Mouse (Mus musculus) myocyte (in vitro differentiated cells): ENCODE measurements around the gene Zc3h7b. TPM values are rescaled to one million over a fixed set of nuclear protein-coding genes. Genes with fewer than 3 reads are reported as not detected.
"Not testable (repeated sequence)": the region's sequence is repeated elsewhere in the genome, so short reads cannot be mapped to it uniquely, and the experiment has no call there.

ENCODE experiments used
- H3K27me3 ChIP-seq: one replicate; pipeline ENCODE4 v1.6.1; 2011; ENCODE audit not compliant: control insufficient read depth, insufficient read depth, insufficient read length
- H3K36me3 ChIP-seq: one replicate; pipeline ENCODE4 v1.6.1; 2011; ENCODE audit not compliant: control insufficient read depth, insufficient read depth
- H3K4me2 ChIP-seq: one replicate; pipeline ENCODE4 v1.6.1; 2011; ENCODE audit warnings: low read depth, control low read depth
- H3K4me3 ChIP-seq: one replicate; pipeline ENCODE4 v1.5.1; 2011; ENCODE audit warnings: mild to moderate bottlenecking, control low read depth, moderate library complexity
- H3K79me2 ChIP-seq: one replicate; pipeline ENCODE4 v1.6.1; 2011; ENCODE audit not compliant: control insufficient read depth, insufficient read depth
- H3ac ChIP-seq: one replicate; pipeline ENCODE4 v1.6.1; 2011; ENCODE audit not compliant: control insufficient read depth, insufficient read length
- CEBPB ChIP-seq: IDR thresholded peaks from 2 replicates; pipeline ENCODE4 v1.6.1; 2011; ENCODE audit warnings: mild to moderate bottlenecking, moderate library complexity; ENCODE audit not compliant: poor library complexity, insufficient read depth, severe bottlenecking
- E2F4 ChIP-seq: IDR thresholded peaks from one replicate; pipeline ENCODE4 v1.6.1; 2011; ENCODE audit warnings: mild to moderate bottlenecking, control low read depth, moderate library complexity; ENCODE audit not compliant: insufficient read depth
- MAX ChIP-seq: IDR thresholded peaks from one replicate; pipeline ENCODE4 v1.6.1; 2011; ENCODE audit warnings: low read depth, mild to moderate bottlenecking, control low read depth
- MYOD1 ChIP-seq, 3 experiments: IDR thresholded peaks; one replicate each; pipeline ENCODE4 v1.6.1; 2011; ENCODE audit warnings: control low read depth in 2 of 3, low read depth in 2 of 3, mild to moderate bottlenecking in 2 of 3, moderate library complexity in 1 of 3; ENCODE audit not compliant: insufficient read length in 2 of 3, control insufficient read depth in 1 of 3
- MYOG ChIP-seq, 3 experiments: IDR thresholded peaks; one replicate each; pipeline ENCODE4 v1.6.1; 2011; ENCODE audit warnings: control low read depth in 2 of 3, low read depth in 2 of 3, mild to moderate bottlenecking in 2 of 3; ENCODE audit not compliant: insufficient read length in 2 of 3, control insufficient read depth in 1 of 3, insufficient read depth in 1 of 3
- POLR2A ChIP-seq: IDR thresholded peaks from one replicate; pipeline ENCODE4 v1.6.1; 2011; ENCODE audit warnings: low read depth, mild to moderate bottlenecking, control low read depth, moderate library complexity; ENCODE audit not compliant: insufficient read length
- POLR2AphosphoS2 ChIP-seq: IDR thresholded peaks from one replicate; pipeline ENCODE4 v1.6.1; 2011; ENCODE audit warnings: low read depth, control low read depth; ENCODE audit not compliant: insufficient read length
- REST ChIP-seq: IDR thresholded peaks from one replicate; pipeline ENCODE4 v1.6.1; 2011; ENCODE audit warnings: mild to moderate bottlenecking, control low read depth, moderate library complexity; ENCODE audit not compliant: insufficient read depth, insufficient read length
- SRF ChIP-seq: IDR thresholded peaks from one replicate; pipeline ENCODE4 v1.6.1; 2011; ENCODE audit warnings: low read depth; ENCODE audit not compliant: control insufficient read depth, insufficient read length
- TCF12 ChIP-seq: IDR thresholded peaks from one replicate; pipeline ENCODE4 v1.6.1; 2011; ENCODE audit warnings: mild to moderate bottlenecking, control low read depth; ENCODE audit not compliant: poor library complexity, insufficient read depth, severe bottlenecking
- TCF3 ChIP-seq: IDR thresholded peaks from one replicate; pipeline ENCODE4 v1.6.1; 2011; ENCODE audit warnings: low read depth, control low read depth; ENCODE audit not compliant: insufficient read length
- USF1 ChIP-seq: IDR thresholded peaks from one replicate; pipeline ENCODE4 v1.6.1; 2011; ENCODE audit warnings: low read depth, mild to moderate bottlenecking, control low read depth, moderate library complexity
- polyA plus RNA-seq: library from polyadenylated mRNA; unstranded; fragments of >200 nt; fragmentation: generic; extraction: Trizol; gene quantifications from one replicate; pipeline ENCODE4 v1.2.1, GENCODE M21; 2012; ENCODE audit warnings: missing spikeins

Gene Zc3h7b
- polyA plus RNA-seq, 1 experiment = 45.9 TPM

GRCm38 (mm10) chr15:81700601-81701000, 44.3 kb upstream of the Zc3h7b start:
- no peak overlapping the region for H3ac ChIP-seq

GRCm38 (mm10) chr15:81701350-81701749, 43.5 kb upstream of the Zc3h7b start:
- not testable (repeated sequence) for H3K79me2 ChIP-seq, H3ac ChIP-seq, H3K4me3 ChIP-seq, H3K27me3 ChIP-seq, H3K4me2 ChIP-seq
- peaks cover 31% of the 10 kb centered on the region for H3K36me3 ChIP-seq

More at GRCm38 (mm10) chr15:81700601-81701000, 44.3 kb upstream of the Zc3h7b start:
- H3K27me3 ChIP-seq = no peaks in the 10 kb centered on the region
- TF ChIP-seq MYOD1 (IDR thresholded peaks at IDR 0.05; ENCODE audit: control insufficient read depth in 1 of 3, insufficient read length in 2 of 3, low read depth in 2 of 3) (no peak), MAX (no peak), TCF3 (no peak), E2F4 (no peak), REST (no peak), SRF (no peak), POLR2A (no peak), MYOG (IDR thresholded peaks at IDR 0.05; ENCODE audit: control insufficient read depth in 1 of 3, insufficient read depth in 1 of 3, insufficient read length in 2 of 3, low read depth in 2 of 3) (no peak), TCF12 (no peak), POLR2AphosphoS2 (no peak), CEBPB (no peak), USF1 (no peak)
- H3K79me2 ChIP-seq = no peaks in the 10 kb centered on the region
- no peak overlapping the region for H3K4me3 ChIP-seq
- H3K36me3 ChIP-seq = peaks cover 23% of the 10 kb centered on the region
- no peak overlapping the region for H3K4me2 ChIP-seq

DNA sequence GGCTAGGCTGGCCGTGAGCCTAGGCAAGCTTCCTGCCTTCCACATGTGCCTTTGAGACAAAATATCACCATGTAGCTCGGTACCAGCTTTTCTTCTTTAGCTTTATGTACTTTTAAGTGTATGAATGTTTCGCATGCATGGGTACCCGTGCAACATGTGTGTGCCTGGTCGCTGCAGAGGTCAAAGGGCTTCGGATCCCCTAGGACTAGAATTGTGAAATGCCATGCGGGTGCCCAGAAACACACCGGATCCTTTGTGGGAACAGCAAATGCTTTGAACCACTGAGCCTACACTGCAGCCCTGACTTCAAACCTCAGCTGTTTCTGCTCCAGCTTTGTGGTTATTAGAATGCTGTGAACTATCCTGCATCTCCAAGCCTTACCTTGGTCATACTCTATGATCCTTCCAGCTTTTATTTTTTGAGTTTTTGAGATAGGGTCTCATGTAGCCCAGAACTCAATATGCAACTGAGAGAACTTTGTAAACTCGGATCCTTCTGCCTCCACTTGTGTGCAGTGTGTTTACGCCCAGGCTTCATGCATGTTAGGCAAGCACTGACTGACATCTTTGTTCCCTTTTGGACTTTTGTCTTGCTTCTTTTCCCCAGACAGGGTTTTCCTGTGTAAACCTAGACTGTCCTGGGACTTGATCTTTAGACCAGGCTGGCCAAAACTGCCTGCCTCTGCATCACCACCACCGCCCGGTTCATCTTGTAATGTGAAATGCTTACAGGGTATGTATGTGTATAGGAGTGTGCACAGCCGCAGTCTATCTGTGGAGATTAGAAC, 42.4 kb upstream of the Zc3h7b start:
- Histone ChIP-seq H3K36me3 (peaks cover 39% of the 10 kb centered on the region), H3K4me3 (no peak overlapping the region), H3ac (no peak overlapping the region), H3K27me3 (no peaks in the 10 kb centered on the region), H3K79me2 (no peaks in the 10 kb centered on the region), H3K4me2 (no peak overlapping the region)
- TF ChIP-seq REST (no peak), POLR2AphosphoS2 (peak; percentile 30)

DNA sequence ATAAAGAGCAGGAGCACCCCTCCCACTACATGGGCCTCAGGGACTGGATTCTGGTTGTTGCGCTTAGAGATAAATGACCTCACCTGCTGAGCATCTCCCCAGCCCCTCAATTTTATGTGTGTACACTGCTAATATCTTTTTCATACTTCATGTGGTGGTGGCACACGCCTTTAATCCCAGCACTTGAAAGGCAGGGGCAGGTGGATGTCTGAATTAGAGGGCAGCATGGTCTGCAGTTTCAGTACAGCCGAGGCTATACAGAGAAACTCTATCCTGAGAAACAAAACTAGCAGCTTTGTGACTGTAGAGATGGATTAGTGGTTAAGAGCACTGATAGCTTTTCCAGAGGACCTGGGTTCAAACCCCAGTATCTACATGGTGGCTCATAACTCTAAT, 41.8 kb upstream of the Zc3h7b start:
- Histone ChIP-seq H3K4me3 (no peak overlapping the region), H3K4me2 (no peak overlapping the region), H3K27me3 (no peaks in the 10 kb centered on the region), H3K36me3 (peaks cover 45% of the 10 kb centered on the region), H3ac (no peak overlapping the region), H3K79me2 (no peaks in the 10 kb centered on the region)
- TF ChIP-seq MYOD1 (IDR thresholded peaks at IDR 0.05; ENCODE audit: control insufficient read depth in 1 of 3, insufficient read length in 2 of 3, low read depth in 2 of 3) (peak; percentile 14 to 94 (median 85)), MYOG (IDR thresholded peaks at IDR 0.05; ENCODE audit: control insufficient read depth in 1 of 3, insufficient read depth in 1 of 3, insufficient read length in 2 of 3, low read depth in 2 of 3) (no peak)

DNA sequence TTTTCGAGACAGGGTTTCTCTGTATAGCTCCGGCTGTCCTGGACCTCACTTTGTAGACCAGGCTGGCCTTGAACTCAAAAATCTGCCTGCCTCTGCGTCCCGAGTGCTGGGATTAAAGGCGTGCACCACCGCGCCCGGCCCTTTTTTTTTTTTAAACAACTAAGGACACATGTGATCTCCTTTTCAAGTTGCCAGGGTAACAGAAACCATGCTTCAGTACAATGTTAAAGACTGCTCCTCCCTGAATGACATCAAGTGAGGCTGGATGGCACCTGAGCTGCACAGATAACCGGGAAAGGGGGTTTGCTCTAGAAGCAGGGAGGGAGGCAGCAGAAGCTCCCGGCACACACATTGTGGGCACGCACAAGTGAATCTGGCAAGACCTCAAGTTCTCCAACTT, 35.9 kb upstream of the Zc3h7b start:
- Histone ChIP-seq H3ac (no peak overlapping the region), H3K27me3 (no peaks in the 10 kb centered on the region), H3K4me2 (no peak overlapping the region), H3K36me3 (peaks cover 74% of the 10 kb centered on the region), H3K4me3 (no peak overlapping the region), H3K79me2 (no peaks in the 10 kb centered on the region)
- TF ChIP-seq TCF12 (no peak), MAX (no peak), USF1 (no peak), SRF (no peak), POLR2AphosphoS2 (no peak), MYOG (IDR thresholded peaks at IDR 0.05; ENCODE audit: control insufficient read depth in 1 of 3, insufficient read depth in 1 of 3, insufficient read length in 2 of 3, low read depth in 2 of 3) (no peak), TCF3 (no peak), REST (no peak), E2F4 (no peak)

- Histone ChIP-seq H3K4me2 (no peak overlapping the region), H3ac (no peak overlapping the region), H3K79me2 (no peaks in the 10 kb centered on the region), H3K27me3 (no peaks in the 10 kb centered on the region), H3K4me3 (no peak overlapping the region), H3K36me3 (peaks cover 71% of the 10 kb centered on the region)
- TF ChIP-seq USF1 = no peak
- TF ChIP-seq MYOG (IDR thresholded peaks at IDR 0.05; ENCODE audit: control insufficient read depth in 1 of 3, insufficient read depth in 1 of 3, insufficient read length in 2 of 3, low read depth in 2 of 3) = peak in 1 of 3 experiments; percentile 30
- peak in 1 of 3 experiments; percentile 42 for TF ChIP-seq MYOD1 (IDR thresholded peaks at IDR 0.05; ENCODE audit: control insufficient read depth in 1 of 3, insufficient read length in 2 of 3, low read depth in 2 of 3)
Observed at GRCm38 (mm10) chr15:81709686-81710085, 35.2 kb upstream of the Zc3h7b start.
